Mouse (Mus musculus) ES-Bruce4 (cell line): ENCODE results near the gene Smco2.

Experiments used
- EP300 ChIP-seq: IDR thresholded peaks from 2 replicates; pipeline ENCODE4 v1.6.1; 2011; ENCODE audit warnings: low read depth, low read length; ENCODE audit not compliant: insufficient read depth
- POLR2A ChIP-seq: IDR thresholded peaks from one replicate; pipeline ENCODE4 v1.8.1; 2011; ENCODE audit warnings: low read length; ENCODE audit not compliant: insufficient read depth

GRCm38 (mm10) chr6:146912835-146913488 lies 63.1 kb downstream of the Smco2 start:
- TF ChIP-seq POLR2A = no peak
- TF ChIP-seq EP300 = no peak
